Mouse (Mus musculus): ENCODE results near the gene Dpm3.

Gene Dpm3

DNA sequence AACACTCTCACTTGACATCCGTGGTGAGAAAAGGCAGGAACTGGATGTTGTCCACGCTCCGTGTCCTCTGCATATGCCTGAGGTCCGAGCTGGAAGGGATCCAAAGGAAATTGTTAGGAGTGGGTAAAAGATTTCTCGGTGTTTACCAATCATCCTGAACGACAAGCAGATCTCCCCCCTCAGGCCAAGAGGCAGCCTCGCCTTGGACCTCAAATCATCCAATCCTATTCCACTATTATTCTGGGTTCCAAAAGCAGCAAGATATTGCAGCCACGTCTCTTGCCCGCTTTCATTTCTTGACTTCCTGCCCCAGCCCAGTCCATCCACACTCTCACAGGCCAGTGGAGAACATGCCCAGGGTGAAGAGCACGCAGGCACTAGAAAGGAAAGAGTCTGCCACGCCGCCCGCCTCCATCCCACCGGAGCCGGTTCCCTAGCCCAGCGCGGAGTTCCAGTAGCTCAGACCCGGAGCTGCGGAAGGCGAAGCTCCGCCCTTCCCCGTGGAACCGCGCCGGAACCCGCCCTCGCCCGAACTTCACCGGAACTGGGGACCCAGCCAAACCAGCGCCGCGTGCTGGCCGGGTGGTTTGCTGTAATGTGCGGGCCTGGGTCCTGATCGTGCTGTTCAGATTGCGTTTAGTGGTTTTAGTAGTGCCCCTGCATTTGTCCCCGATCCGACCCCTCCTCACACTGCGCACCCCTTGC is 11.0 kb downstream of the Dpm3 start, which contains the start of gene Slc50a1:
Slc50a1 (minus strand) TSS at position 520 of the 705 bp plus-strand sequence.
- DNase-seq (ENCODE audit: low spot score), result no peak

DNA sequence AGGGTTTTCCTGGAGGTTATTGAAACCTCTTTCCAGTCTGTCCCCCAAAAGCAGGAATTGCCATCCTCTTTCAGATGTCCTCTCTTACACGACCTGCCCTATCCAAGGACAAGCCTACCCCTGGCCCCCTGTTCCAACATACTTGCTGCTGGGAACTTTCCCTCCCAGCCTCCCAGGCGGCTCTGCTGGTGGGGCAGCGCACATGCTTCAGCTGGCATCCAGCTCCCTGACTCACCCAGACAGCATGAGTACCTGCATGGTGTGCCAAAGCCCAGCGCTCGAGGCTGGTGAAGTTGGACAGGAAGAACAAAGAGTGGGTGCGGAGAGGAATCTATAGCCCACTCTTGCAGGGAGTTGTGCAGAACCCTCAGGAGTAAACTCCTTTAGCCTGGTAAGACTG is 11.7 kb downstream of the Dpm3 start:
- no peak for DNase-seq (ENCODE audit: low spot score)

DNA sequence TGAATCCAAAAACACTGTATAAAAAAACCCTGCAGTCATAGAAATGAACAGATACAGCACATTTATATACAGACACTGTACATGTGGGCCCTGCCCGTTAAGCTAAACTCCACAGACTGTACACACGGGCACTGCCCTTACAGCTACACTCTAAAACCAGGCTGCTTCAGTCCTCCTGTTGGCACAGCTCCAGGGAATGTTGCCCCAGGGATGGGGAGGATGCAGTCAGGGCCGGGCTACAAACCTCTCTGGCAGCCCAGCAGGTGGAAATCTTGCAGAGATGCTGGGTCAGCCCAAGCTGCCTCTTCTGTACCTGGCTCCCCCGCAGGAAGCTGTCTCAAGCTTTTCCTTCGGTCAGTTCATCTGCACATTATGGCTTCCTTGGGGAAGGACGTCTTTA is 12.6 kb downstream of the Dpm3 start:
- DNase-seq (ENCODE audit: low spot score), result no peak

DNA sequence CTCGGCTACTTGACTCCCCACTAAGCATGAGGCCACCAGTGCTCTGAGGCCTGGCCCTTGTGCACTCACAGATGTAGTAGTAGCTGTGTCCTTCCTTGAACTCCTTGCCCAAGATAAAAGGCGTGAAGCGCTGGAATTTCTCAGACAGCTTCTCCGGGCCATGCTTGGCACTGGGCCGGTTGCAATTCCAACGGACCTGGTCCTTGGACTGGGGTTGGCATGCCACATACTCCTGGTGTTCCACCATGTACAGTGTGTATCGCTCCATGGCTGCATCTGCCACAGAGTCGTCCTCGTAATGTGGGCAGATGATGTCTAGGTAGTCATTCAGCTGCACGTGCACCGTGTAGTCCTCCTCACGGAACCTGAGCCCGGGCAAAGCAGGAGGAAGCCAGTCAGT is 16.9 kb downstream of the Dpm3 start:
- no peak for DNase-seq (ENCODE audit: low spot score)

DNA sequence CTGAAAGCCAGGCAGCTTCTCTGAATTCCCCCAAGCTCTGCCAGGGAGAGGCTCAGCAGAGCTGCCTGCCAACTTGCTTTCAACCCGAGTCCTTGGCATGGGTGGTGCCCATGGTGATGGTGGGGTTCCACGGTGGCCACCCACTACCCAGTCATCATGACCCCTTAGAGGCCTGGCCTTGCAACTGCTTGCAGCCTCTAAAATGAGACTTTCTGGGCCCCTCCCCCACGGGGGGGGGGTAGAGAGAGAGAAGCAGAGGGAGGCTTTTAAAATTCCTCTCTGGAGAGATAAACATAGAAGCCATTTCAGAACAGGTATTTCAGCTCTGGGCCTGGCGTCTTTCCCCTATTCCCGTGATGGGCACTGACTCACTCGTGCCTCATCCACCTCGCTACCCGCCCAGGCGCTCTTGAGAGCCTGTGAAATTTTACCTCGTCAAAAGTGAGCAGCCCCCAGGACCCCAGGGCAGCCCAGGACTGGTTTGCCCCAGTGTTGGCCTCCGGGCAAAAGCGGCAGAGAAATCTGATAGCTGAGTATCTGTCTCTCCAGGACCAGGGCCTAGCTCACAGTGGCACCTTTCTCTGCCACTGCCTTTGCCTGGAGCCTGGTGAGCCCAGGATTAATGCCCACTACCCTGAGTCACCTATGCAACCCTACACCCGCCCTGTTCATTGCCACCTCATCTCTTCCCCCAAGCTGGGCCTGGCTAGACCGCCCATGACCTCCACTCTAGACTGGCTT is 18.3 kb downstream of the Dpm3 start:
- DNase-seq (ENCODE audit: low spot score), result no peak

DNA sequence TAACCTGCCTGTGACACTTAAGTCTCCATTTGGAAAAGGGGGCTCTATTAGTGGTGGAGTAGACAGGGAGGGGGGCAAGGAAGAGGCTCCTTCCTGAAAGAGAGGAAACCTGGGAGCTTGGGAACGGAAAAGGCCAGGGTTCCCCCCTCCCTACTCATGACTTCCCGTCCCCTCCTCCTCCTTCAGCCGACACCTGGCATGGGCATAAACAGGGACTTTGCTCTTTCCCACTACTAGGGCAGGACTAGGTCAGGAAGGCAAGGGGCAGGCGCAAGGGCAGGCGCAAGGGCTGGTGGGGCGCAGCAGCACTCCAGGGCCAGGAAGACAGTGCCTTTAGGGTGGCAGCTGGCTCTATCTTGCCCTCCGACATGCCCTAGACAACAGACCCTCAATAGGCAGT is 18.9 kb downstream of the Dpm3 start:
- DNase-seq (ENCODE audit: low spot score), result no peak

DNA sequence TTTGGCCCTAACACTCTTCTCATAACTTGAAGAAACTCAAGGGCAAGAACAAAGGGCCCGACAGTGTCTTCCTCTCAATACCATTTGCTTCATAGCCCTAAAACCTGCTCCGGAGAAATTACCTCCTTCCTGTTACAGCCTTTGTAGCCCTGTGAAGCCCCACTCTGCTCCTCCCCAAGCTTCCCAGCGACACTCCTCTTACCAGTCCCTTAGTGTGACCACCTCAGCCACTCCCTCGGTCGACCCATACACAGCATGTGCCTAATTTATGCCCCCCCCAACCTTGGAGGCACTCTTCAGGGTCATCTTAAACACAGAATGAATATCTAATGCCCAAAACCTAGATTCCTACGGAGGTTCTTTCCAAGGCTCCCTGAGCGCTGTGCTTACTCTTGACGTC is 19.5 kb downstream of the Dpm3 start:
- DNase-seq (ENCODE audit: low spot score), result no peak

DNA sequence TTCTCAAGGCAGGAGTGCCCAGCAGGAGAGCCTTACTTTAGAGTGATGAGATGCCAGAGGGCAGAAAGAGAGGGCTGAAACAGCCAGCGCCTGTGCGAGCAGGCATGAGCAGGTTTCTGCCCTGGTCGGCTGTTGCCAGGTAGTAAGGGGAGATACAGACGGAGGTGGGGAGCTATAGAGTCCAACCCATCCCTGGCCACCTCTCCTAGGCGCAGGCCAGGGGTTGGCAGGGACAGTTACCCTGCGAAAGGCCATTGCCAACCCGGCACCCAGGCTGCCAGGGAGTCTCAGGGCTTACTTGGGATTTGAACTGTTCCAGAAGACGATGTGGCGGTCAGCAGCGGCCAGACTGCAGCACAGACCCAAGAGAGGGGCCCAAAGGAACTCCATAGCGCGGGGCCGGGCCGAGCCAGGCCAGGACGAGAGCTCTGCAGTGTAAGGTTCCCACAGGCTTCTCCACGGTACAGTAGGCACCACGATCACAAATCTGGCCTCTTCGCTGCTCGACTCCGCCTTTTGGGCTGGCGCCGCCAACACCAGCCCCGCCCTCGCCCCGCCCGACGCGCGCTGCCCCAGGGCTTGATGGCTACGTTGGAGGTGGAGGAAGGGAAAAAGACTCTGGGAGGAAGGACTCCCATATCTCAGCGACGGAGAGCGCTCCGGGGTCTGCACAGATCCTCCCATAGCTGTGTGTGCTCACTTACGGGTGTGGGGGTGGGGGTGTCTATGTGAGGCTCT is 20.2 kb downstream of the Dpm3 start:
- DNase-seq (ENCODE audit: low spot score), result no peak

DNA sequence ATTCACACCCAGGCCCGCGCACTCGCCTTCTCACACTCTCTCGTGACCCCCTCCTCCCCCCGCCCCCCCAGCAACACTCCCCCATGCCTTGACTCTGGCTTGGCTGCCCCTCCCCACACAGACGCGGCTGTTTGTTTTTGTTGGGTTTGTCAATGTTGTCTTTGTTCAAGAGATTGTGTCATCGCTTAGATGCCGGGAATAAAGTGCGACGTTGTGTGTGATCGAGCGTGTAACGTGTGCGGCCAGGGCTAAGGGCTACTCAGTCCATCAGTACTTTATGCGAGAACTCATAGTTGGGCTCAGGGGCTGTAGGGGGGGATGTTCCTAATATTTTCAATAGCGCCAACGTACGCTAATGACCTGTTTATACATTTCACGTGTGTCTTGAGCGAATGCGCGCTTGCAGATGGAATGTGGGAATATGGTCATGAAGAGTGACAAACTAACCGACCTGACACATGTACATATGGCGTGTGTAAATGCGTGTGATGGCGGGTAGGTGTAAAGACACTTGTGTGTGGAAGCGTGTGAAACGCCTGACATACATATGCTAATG is 21.0 kb downstream of the Dpm3 start:
- DNase-seq (ENCODE audit: low spot score), result no peak

DNA sequence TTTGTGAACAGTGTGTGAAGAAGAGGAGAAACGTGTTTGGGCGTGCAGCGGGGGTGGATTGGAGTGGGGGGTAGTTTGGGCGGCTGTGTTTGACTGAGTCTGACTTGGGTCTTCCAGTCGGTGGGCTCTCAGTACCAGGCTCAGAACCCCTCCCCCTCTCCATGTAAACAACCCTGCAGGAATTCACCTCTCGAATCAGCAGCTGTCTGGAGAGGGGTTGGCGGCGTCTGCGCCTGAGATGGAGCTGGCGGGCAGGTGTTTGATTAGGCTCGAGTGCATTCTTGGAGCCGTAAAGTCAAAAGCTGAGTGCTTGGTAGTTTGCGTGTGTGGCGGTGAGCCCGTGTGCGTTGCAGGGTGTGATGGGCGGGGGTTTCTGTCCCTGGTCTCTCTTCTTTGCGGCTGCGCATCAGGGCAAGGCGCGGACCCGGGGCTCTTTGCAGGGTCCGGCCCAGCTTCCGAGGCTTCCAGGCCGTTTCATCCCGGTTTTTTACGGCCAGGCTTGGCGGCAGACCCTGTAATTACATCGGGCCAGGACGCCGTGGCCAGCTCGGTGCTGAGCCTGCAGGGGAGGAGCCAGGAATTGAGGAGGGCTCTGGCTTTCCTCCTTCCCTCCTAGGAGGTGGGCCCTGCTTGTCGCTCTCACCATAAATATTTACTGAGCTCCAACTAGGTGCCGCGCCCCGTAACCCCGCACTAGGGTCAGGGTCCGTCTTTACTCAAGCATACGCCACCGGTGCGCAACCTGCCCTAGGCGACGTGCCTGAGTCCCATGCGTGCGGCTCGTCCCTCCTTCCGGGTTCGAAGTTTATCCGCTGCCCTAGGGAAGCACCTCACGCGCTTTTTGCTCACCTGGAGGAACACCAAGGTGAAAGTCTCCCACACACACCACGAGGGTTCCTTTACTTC is 21.7 kb downstream of the Dpm3 start, which contains the start of gene Efna1:
Efna1 (minus strand) TSS at position 537 of the 906 bp plus-strand sequence.
- DNase-seq (ENCODE audit: low spot score), result no peak

DNA sequence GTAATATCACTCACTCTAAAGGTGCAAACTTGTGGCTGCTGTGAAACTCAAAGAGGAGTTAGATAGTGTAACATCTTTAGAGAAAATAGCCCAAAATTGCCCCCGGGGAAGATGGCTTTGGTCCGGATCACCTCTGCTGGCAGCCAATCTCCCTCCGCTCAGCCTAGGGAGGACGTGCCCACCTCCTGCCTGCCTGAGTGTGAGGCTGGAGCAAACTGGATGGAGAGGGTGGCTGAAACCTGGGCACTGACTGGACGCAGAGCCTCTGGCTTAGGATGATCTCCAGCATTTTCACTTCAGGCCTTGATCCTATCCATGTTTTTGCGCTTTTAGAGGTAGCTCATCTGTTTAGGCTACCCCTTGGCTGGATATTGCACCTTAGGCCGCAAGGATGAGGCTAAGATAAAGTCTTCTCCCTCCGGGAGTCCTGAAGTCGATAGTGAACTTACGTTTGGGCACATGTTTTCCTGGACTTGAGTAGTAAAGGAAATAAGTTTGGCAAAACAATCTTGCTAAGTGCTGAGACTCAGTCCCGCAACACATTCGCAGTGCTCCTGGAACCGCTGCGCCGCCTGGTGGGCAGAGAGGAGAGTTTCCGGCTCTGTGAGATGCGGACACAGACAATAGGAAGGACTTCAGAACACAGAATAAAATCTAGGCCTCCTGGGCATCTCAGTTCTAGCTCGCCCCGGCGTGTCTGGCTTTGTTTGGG is 22.6 kb downstream of the Dpm3 start:
- DNase-seq (ENCODE audit: low spot score), result no peak

DNA sequence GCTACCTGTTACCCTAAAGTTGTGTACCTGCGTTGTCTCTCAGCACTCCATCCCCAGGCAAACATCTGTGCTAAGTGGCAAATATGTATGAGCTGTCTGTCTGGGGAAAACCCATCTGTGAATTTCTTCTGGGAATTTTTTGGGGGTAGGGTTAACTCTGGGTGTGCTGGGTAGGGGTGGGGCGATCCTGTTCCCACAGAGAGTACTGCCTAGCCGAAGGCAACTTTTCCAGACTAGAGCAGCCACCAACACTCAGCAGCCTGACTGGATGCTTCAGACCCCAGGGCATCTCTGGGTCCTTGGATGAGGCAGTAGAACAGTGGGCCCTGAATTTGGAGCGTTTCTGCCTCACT is 23.1 kb downstream of the Dpm3 start:
- DNase-seq (ENCODE audit: low spot score), result no peak

DNA sequence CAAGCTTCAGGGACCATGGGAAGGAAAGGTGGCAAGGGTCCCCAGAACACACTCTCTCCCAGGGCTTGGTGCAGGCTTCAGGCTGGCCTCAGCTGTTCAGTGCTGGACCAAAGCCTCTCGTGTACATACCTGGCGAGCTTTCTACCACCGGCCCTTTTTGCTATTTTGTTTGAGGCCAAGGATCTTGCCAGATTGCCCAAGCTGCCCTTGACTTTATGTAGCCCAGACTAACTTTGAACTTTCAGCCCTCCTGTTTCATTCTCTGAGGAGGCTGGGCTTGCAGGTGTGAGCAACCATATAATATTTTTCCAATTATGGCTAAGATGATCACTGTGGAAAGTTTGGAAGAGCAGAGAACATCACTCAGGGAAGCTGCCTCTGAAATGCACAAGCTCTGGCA is 25.1 kb downstream of the Dpm3 start:
- no peak for DNase-seq (ENCODE audit: low spot score)

DNA sequence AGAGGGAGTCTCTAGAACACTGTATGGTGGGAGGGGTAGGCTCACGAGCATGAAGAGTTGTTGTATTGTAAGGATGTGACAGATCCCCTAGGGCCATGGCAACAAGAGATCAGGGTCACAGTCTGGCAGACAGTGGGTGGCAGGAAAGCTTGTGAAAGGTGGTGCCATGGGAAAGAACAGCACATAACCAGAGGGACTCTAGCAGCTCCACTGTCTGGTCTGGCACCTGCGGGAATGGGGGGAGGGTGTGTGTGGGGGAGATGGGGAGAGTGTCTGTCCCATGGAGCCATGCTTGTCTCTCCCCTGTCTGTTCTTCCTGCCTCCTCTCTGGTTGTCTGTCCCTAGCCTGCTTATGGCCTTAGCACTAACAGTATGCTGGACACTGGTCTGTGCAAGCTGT is 26.4 kb downstream of the Dpm3 start:
- DNase-seq (ENCODE audit: low spot score), result no peak

DNA sequence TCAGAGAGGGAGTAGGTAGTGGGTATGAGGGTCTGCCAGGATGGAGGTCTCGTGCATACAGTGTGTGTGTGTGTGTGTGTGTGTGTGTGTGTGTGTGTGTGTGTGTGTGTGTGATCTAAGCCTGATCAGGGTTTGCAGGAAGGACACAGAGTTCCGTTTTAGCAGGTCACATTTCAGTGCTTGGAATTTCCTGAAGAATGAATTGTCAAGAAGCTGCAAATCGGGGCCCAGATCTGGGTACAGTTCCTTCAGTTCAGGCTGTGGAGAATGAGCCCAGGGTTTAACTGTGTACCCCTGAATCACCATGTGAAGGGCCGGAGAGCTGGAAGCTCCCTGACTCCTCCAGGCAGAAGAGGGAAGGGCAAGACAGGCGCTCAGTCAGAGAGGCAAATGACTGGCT is 28.1 kb downstream of the Dpm3 start:
- no peak for DNase-seq (ENCODE audit: low spot score)

DNA sequence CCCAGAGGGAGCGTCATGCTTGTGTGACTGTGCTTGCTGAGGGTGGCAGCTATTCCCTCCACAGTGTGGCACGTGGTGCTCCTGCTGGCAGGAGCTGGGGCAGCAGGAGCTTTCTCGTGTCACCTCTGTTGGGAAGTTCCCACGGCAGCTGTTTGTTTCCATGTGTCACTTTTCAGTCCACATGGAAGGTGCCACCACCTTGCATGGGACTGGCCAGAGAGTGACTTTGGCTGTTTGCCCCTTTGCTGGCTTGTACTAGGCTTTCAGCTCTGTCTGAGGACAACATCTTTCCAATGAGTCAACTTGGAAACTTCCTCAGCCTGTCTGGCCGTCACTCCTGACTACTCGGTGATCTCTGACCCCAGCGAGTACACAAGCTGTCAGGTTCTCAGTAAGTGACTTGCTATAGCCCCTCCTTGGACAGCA is 29.4 kb downstream of the Dpm3 start:
- no peak for DNase-seq (ENCODE audit: low spot score)

DNA sequence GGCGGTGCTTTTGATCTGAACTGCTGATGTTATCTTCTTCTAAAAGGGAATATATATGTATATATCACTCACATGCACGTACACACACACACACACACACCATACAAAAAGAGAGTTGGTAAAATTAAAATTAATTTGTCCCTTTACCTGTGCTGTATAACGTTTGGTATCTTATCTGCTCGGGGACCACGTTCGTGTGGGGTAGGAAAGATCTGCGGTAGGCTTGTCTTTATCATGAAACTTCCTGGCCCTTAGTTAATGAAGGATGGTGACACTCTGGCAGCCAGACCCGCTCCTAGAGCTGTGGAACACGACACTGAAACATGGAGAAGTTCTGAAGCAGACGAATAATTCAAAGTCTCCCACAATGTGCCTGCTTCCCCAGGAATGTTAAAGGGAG is 32.7 kb downstream of the Dpm3 start:
- DNase-seq (ENCODE audit: low spot score), result no peak

DNA sequence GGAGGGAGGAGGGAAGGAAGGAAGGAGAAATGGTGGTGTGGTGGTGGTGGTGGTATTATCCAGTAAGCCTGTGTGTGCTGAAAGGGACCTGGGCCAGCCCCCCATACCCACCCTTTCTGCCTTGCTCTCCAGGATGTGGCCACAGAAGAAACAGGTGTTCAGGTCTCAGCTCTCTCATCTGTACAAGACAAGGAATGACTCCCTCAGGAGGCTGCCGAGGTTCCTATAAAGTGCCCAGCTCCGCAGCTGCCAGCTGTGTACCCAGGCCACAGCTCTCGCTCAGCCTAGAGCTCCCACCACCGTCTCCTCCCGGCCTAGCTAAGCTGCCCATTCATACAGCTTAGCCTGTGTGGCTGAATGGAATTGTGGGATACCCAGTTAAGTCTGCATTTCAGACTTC is 33.1 kb downstream of the Dpm3 start:
- no peak for DNase-seq (ENCODE audit: low spot score)

DNA sequence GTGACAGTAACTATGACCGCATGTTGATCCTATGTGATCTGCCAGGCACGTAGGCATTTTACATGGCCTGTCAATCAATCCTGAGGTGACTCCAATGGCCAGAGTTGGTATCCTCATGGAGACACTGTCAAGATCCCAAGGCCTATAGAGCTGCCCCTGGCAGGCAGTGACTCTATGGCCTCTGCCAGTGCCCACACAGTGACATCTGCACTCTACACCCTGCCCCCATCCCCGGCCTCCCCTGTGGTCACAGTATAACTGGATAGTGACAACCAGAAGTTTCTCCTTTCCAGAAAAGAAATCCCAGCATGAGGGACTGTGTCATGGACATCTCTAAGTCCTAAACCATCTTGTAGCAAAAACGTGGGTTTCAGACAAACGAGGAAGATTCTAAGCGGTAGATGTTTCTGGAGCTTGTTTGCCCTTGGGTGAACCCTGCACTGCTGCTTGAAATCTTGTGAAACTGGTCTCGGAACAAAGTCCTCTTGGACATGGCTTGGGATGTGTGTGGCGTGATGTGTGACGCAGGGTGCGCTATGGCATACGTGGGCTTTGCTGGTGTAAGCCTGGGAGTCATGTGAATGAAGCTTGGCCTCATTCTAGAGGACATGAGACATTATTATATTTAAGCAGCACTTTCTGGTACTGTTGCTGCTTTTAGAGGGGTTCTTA is 34.2 kb downstream of the Dpm3 start:
- DNase-seq (ENCODE audit: low spot score), result no peak

DNA sequence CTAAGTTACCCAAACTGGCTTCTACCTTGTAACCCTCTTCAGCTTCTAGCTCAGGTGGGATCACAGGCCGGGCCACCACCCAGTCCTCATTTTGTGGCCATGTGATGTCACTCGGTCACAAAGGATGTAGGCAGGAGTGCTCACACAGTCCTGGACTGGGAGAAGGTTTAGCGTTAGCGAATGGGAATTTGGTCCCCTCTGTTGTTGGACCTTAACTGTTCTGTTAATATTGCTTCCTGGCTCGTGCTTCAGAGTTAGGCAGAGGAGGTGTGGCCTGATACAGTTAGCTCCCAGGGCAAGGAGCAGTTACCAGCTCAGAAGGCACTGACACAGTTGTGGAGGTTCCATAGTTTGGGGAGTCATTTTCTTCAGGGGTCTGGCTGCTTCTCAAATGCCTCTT is 35.0 kb downstream of the Dpm3 start:
- DNase-seq (ENCODE audit: low spot score), result no peak
